Mouse (Mus musculus) embryonic facial prominence, embryonic 11.5 days (tissue): Measurements from ENCODE around the gene Tbc1d8. TPM values are rescaled to one million over a fixed set of nuclear protein-coding genes. Genes with fewer than 3 reads are reported as not detected.

ENCODE experiments used
- ATAC-seq: fragments of 200-750 bp; cut with Nextera tagmentation; replicated peaks from 2 replicates; pipeline ENCODE4 v1.8.0; 2017; ENCODE audit warnings: low read depth; ENCODE audit not compliant: insufficient number of reproducible peaks, low FRiP score, low TSS enrichment
- DNase-seq: peaks from one replicate; pipeline ENCODE4 v3.0.0-alpha.2; 2015; ENCODE audit warnings: low spot score
- H3K27ac ChIP-seq: fragments of 300-500 bp; sonication (generic); replicated peaks from 2 replicates; pipeline ENCODE4 v1.5.1; 2014; ENCODE audit warnings: mild to moderate bottlenecking, low read depth, low read length, control low read depth
- H3K27me3 ChIP-seq: fragments of 300-500 bp; sonication (generic); 2 replicates; pipeline ENCODE4 v1.6.1; 2014; ENCODE audit warnings: mild to moderate bottlenecking, low read length, moderate library complexity, mixed read lengths; ENCODE audit not compliant: control insufficient read depth, insufficient read depth
- H3K36me3 ChIP-seq: fragments of 300-500 bp; sonication (generic); replicated peaks from 2 replicates; pipeline ENCODE4 v1.6.1; 2014; ENCODE audit warnings: low read depth, mild to moderate bottlenecking, low read length, moderate library complexity, mixed read lengths; ENCODE audit not compliant: control insufficient read depth, insufficient read depth
- H3K4me1 ChIP-seq: fragments of 300-500 bp; sonication (generic); 2 replicates; pipeline ENCODE4 v1.6.1; 2014; ENCODE audit warnings: low read length, mixed read lengths; ENCODE audit not compliant: control insufficient read depth, insufficient read depth
- H3K4me2 ChIP-seq: fragments of 300-500 bp; sonication (generic); 2 replicates; pipeline ENCODE4 v1.6.1; 2014; ENCODE audit warnings: low read depth, mild to moderate bottlenecking, control low read depth, low read length, moderate library complexity
- H3K4me3 ChIP-seq: fragments of 300-500 bp; sonication (generic); 2 replicates; pipeline ENCODE4 v1.5.1; 2014; ENCODE audit warnings: low read depth, low read length, control low read depth
- H3K9ac ChIP-seq: fragments of 300-500 bp; sonication (generic); replicated peaks from 2 replicates; pipeline ENCODE4 v1.6.1; 2014; ENCODE audit warnings: mild to moderate bottlenecking, control low read depth, low read length
- H3K9me3 ChIP-seq: fragments of 300-500 bp; sonication (generic); replicated peaks from 2 replicates; pipeline ENCODE4 v1.6.1; 2016; ENCODE audit warnings: mild to moderate bottlenecking, low read length, inconsistent platforms, mixed read lengths; ENCODE audit not compliant: control insufficient read depth
- WGBS: fragments of 180-500 bp; shearing (Covaris S2); extraction: QIAGEN DNeasy Blood & Tissue Kit; methylation state at CpG from one replicate; pipeline ENCODE4 v1.1.7; 2014; 5-methylcytosine and 5-hydroxymethylcytosine counted together
- polyA plus RNA-seq: library from polyadenylated mRNA; unstranded; fragments of >200 nt; fragmentation: Nextera tagmentation; extraction: Ambion mirVana; gene quantifications from 2 replicates; pipeline ENCODE4 v1.2.1, GENCODE M21; 2014

Tbc1d8 gene
- polyA plus RNA-seq, 1 experiment from 2014 or later = 4.6 TPM

- WGBS = 82% methylated on average over 10 of the region's 10 CpGs
- Histone ChIP-seq H3K9me3 (no peaks in the 10 kb centered on the region), H3K9ac (no peak overlapping the region), H3K4me2 (no peak overlapping the region), H3K36me3 (no peaks in the 10 kb centered on the region), H3K27me3 (no peaks in the 10 kb centered on the region), H3K27ac (no peak overlapping the region), H3K4me1 (no peaks in the 10 kb centered on the region), H3K4me3 (no peak overlapping the region)
- ATAC-seq (no peak), DNase-seq (no peak)
Observed at GRCm38 (mm10) chr1:39515303-39515991, 36.9 kb upstream of the Tbc1d8 start.

- WGBS = 82% methylated on average over 1 of the region's 1 CpGs
- H3K4me1 ChIP-seq = no peaks in the 10 kb centered on the region
Observed at GRCm38 (mm10) chr1:39512183-39512582, 33.6 kb upstream of the Tbc1d8 start.

GRCm38 (mm10) chr1:39511775-39512174 lies 33.2 kb upstream of the Tbc1d8 start:
- 74% methylated on average over 8 of the region's 8 CpGs for WGBS
- no peak for DNase-seq

More at GRCm38 (mm10) chr1:39512183-39512582, 33.6 kb upstream of the Tbc1d8 start:
- H3K9ac ChIP-seq = no peak overlapping the region
- no peaks in the 10 kb centered on the region for H3K9me3 ChIP-seq
- no peaks in the 10 kb centered on the region for H3K27me3 ChIP-seq
- H3K27ac ChIP-seq = no peak overlapping the region
- H3K4me2 ChIP-seq = no peak overlapping the region
- no peak for ATAC-seq
- no peaks in the 10 kb centered on the region for H3K36me3 ChIP-seq
- no peak overlapping the region for H3K4me3 ChIP-seq
- no peak for DNase-seq

GRCm38 (mm10) chr1:39505600-39505999 lies 27.0 kb upstream of the Tbc1d8 start:
- H3K36me3 ChIP-seq = no peaks in the 10 kb centered on the region
- H3K4me1 ChIP-seq = no peaks in the 10 kb centered on the region
- H3K27ac ChIP-seq = no peak overlapping the region
- H3K4me3 ChIP-seq = no peak overlapping the region
- no peak overlapping the region for H3K4me2 ChIP-seq
- WGBS = 66% methylated on average over 9 of the region's 9 CpGs
- no peaks in the 10 kb centered on the region for H3K9me3 ChIP-seq
- DNase-seq (no peak), ATAC-seq (no peak)
- no peak overlapping the region for H3K9ac ChIP-seq
- H3K27me3 ChIP-seq = no peaks in the 10 kb centered on the region

More at GRCm38 (mm10) chr1:39511775-39512174, 33.2 kb upstream of the Tbc1d8 start:
- Histone ChIP-seq H3K9me3 (no peaks in the 10 kb centered on the region), H3K4me2 (no peak overlapping the region), H3K4me1 (no peaks in the 10 kb centered on the region), H3K4me3 (no peak overlapping the region), H3K27me3 (no peaks in the 10 kb centered on the region), H3K9ac (no peak overlapping the region), H3K27ac (no peak overlapping the region), H3K36me3 (no peaks in the 10 kb centered on the region)
- no peak for ATAC-seq

GRCm38 (mm10) chr1:39504261-39504660 lies 25.7 kb upstream of the Tbc1d8 start:
- peak; percentile 46 for DNase-seq
- Histone ChIP-seq H3K36me3 (no peaks in the 10 kb centered on the region), H3K9ac (no peak overlapping the region), H3K27me3 (no peaks in the 10 kb centered on the region), H3K9me3 (no peaks in the 10 kb centered on the region), H3K4me1 (no peaks in the 10 kb centered on the region), H3K27ac (no peak overlapping the region), H3K4me2 (no peak overlapping the region), H3K4me3 (no peak overlapping the region)
- 10% methylated on average over 1 of the region's 1 CpGs for WGBS
- no peak for ATAC-seq

- Histone ChIP-seq H3K9ac (no peak overlapping the region), H3K9me3 (no peaks in the 10 kb centered on the region), H3K4me2 (no peak overlapping the region), H3K4me3 (no peak overlapping the region), H3K36me3 (no peaks in the 10 kb centered on the region), H3K4me1 (no peaks in the 10 kb centered on the region), H3K27ac (no peak overlapping the region), H3K27me3 (no peaks in the 10 kb centered on the region)
- ATAC-seq = no peak
- 84% methylated on average over 17 of the region's 17 CpGs for WGBS
- no peak for DNase-seq
Observed at GRCm38 (mm10) chr1:39502817-39503633, 24.5 kb upstream of the Tbc1d8 start.

GRCm38 (mm10) chr1:39499485-39499941 lies 21.0 kb upstream of the Tbc1d8 start:
- Histone ChIP-seq H3K27me3 (no peaks in the 10 kb centered on the region), H3K9ac (no peak overlapping the region), H3K4me1 (no peaks in the 10 kb centered on the region), H3K4me2 (no peak overlapping the region), H3K9me3 (no peaks in the 10 kb centered on the region), H3K4me3 (no peak overlapping the region), H3K27ac (no peak overlapping the region), H3K36me3 (no peaks in the 10 kb centered on the region)
- DNase-seq = no peak
- 85% methylated on average over 2 of the region's 2 CpGs for WGBS
- ATAC-seq = peak; percentile 84

- Histone ChIP-seq H3K4me2 (no peak overlapping the region), H3K27me3 (no peaks in the 10 kb centered on the region), H3K9me3 (no peaks in the 10 kb centered on the region), H3K27ac (no peak overlapping the region), H3K4me1 (no peaks in the 10 kb centered on the region), H3K36me3 (no peaks in the 10 kb centered on the region), H3K9ac (no peak overlapping the region), H3K4me3 (no peak overlapping the region)
- DNase-seq = no peak
- 86% methylated on average over 11 of the region's 11 CpGs for WGBS
- ATAC-seq = no peak
Observed at GRCm38 (mm10) chr1:39497748-39498147, 19.2 kb upstream of the Tbc1d8 start.
